Mouse (Mus musculus) G1E-ER4 (cell line): Measurements from ENCODE around the gene Gtf2h2. TPM values are rescaled to one million over a fixed set of nuclear protein-coding genes. Genes with fewer than 3 reads are reported as not detected.

Source experiments
- GATA1 ChIP-seq: IDR thresholded peaks from one replicate; pipeline ENCODE4 v1.8.0; 2012; ENCODE audit warnings: low read length, inconsistent platforms
- polyA plus RNA-seq: library from polyadenylated mRNA; stranded (reverse); fragments of >175 nt; gene quantifications from 2 replicates; pipeline ENCODE4 v1.2.3, GENCODE M21; 2012

Gene Gtf2h2
- polyA plus RNA-seq = 40.4 and 50.5 TPM in 2 replicates

DNA sequence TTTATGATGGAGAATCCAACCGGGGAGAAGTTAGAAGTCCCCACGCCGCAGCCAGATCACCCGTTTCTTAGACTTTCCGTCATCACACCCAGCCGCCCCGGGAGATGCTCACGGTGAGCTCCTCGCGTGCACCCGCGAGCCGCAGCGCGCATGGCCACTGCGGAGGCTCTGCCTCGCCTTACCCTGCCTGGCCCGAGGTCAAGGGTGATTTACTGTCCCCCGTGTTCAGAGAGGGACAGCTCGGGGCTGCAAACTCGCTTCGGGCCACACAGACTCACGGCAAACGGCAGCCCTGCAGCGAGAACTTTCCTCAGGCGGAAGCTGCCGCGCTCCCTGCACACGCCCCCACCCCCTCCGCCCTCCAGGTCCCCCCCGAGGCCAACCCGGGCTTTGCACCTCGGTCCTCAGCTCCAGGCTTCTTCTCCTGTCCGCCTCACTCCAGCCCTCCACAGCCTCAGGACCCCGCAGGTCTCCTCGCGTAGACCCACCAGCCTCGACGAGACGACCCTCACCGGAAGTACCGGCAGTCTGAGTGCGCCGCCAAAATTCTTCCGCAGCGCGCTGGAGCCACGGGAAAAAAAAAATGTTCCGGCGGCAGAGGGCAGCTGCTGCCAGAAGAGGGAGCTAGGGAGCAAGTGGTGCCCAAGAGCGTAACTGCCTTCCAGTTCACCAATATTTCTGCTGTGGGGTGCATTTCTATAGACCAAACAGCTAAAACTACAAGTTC lies at the start of gene Gtf2h2:
Gene Gtf2h2 (minus strand): TSS at position 519 of the 727 bp plus-strand sequence.
- TF ChIP-seq GATA1 = no peak

DNA sequence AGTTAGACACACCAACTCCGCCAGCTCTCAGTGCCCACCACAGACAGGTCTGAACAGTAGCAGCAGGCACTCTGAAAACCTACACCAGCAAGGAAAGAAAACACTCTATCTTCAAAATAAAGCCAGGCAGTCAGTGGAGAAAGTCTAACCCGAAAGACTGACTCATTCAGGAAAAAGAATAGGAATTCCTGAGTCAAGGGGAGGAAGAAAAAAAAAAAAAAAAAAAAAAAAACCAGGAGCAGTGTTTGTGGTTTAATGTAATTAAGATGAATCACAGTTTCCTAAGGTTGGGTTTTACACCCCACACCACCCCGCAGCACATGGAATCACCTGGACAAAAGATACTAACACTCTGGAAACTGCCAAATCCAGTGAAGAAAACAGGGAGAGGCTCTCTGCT lies 43.8 kb upstream of the Gtf2h2 start:
- TF ChIP-seq GATA1 = no peak

GRCm38 (mm10) chr13:100532788-100533365 lies 40.5 kb upstream of the Gtf2h2 start:
- TF ChIP-seq GATA1 = no peak

DNA sequence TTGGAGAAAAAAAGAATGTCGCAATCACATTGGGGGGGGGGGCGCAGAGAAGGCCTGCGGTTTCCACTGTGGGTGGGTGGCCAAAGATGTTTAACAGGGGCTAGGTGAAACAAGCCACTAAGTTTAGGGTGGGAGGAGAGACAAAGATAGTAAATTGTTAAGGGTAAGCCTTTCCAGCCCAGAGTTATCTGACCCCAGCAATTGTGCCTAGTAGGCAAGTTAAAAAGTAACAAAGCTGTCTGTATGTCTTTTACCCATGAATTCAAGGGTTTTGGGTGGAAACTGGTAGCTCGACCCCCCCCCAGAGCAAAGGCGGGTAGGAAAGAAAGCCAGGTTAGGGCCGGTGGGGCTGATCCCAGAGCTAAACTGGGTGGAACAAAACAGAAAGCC lies 34.3 kb upstream of the Gtf2h2 start:
- TF ChIP-seq GATA1 = no peak

DNA sequence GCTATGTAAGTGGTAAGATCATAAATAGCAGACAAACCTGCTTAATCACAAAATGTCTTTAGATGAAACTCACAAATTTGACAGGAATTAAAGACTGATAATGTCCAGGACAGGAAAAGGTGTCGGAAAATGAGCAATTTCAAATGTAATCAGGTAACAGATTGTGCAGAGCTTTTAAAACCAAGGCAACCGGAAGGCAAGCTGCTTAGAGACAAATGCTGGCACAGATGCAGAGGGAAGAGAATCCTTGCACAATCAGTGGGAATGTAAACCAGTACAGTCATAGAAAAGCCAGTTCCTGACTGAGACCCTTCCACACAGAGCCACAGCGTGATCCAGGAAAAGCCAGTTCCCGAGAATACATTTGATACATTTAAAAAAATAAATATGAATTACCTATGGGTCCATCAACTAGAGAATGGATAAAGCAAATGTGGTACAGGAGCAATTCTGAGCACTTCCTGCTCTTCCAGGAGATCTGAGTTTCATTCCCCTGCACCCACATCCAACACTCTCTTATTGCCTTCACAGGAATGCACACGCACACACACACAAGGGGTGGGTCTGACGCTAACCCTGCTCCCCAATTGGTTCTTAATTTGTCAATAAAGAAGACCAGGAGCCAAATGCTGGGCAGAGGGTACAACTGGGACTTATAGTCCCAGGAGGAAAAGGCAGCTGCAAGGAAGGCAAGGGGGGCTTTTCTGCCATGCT lies 33.7 kb upstream of the Gtf2h2 start:
- no peak for TF ChIP-seq GATA1

DNA sequence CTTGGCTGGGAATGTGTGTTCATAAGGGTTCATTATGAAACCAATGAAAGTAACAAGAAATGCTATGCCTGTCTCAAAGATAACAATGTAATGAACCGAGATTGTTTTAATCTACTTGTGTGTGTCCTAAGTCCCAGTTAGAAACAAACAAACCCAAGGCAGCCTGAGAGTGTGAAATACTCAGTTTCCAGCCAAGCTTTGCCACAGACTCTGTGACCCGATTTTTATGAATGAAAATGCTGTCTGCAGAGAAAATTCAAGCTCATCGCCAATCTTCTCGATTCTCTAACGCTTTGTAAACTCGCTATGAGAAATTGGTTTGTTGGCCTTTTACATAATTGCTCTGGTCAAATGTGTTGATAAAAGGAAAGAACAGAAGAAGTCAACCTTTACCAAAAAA lies 32.5 kb upstream of the Gtf2h2 start:
- TF ChIP-seq GATA1 = no peak

GRCm38 (mm10) chr13:100523698-100524097 lies 31.3 kb upstream of the Gtf2h2 start:
- no peak for TF ChIP-seq GATA1

DNA sequence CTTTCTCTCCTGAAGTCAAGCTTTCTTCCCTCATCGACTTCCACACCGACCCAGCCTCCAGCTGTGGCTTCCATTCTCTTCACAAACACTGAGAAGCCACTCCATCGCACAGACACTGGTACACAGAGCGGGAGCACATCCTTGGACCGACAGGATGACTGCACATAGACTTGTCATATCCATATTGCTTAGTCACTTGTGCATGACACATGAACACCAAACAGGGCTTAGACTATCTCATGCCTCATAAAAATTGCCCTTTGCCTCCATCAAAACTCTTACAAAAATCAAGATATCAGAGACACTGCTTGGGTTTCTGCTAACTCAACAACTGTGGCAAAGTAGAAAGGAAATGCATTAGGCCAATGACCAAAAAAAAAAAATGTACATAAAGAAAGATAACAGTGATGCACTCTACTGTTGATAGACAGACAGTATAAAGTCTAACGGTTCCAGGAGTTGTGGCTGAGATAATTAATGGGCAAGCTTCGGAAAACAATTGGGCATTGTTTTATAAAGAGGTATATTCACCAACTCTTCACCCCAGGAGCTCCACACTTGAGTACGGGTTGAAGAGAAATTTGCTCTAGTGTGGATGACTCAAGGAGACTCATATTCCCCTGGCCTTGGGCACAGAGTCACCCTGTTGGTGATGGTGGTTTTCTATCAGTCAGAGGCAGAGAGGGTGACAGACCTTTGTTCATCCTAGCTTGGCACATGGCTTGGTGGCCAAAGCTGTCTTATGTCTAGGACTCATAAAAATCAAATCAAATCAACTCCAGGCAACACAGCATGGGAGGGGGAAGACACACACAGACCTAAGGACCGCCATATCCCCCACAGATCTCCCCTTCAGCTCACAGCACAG lies 29.6 kb upstream of the Gtf2h2 start:
- TF ChIP-seq GATA1 = no peak

DNA sequence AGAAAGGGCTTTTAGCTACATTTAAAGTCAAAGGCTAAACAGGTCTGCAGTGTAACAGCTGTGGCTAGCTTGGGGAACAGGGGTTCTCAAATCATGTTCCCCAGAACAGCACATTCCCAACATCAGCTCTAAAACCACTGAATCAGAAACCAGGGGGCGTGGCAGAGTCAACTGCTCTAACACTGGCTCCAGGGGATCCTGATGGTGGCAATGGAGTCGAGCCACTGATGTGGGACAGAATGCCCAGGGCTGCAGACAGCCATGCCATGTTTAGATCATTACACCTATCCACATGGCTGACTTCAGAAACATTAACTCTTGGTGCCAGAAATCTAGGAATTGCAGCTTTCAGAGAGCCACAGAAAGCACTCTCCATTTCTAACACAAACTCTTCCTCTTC lies 26.8 kb upstream of the Gtf2h2 start:
- TF ChIP-seq GATA1 = no peak

DNA sequence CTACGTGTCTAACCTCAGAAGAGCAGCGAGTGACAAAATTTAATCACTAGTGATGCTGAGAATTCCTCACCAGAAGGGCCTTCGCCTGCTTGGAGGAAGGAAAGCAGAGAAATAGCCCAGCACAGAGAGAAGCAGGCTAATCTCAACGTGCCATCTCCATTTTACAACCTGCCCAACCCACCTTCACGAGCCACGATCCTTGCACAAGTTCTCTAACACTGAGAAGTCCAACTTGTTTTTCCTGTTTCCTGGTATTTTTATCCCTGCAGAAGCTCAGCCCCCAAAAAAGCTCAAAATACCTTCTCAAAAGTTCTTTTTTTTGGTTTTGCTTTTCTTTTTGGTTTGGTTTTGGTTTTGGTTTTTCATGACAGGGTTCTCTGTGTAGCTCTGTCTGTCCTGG lies 25.8 kb upstream of the Gtf2h2 start:
- no peak for TF ChIP-seq GATA1

GRCm38 (mm10) chr13:100517652-100518153 lies 25.3 kb upstream of the Gtf2h2 start:
- TF ChIP-seq GATA1 = no peak

DNA sequence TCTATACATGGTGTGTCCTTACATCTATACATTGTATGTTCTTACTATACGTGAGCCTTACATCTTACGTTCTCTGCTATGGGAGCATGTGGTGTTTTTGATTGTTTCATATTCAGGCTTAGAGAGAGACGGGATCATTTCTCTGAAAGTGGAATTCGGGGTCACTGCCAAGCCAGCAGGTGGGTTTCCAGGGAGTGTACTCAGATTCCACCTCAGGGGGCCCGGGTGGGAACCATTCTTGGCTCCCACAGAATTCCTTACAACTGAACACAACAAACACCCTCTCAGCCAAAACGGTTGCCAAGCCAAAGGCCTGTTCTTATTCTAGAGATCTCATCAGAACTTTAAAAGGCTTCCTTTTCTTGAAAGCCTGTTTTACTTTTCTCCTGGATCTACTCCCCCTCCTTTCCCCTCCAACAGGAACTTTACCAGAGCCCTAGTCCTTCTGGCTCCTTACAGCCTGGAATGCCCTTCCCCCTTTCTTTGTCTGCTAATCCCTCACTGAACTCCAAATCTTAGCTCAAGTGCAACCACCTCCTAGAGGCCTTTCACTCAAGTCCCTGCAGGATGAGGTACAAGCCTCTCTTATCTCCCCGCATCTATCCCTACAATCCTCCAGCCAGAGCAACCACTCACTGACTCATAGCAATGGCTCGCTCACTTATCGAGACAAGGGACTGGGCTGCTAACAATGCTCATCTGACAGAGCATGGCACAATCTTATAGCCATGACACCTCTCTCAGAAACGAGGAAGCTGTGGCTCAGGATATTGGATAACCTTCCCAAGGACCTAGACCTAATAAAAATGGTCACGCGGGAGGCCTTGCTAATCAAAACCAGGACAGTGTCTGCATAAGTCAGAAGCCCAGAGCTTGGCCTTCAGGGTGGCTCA lies 24.1 kb upstream of the Gtf2h2 start:
- TF ChIP-seq GATA1 = no peak

DNA sequence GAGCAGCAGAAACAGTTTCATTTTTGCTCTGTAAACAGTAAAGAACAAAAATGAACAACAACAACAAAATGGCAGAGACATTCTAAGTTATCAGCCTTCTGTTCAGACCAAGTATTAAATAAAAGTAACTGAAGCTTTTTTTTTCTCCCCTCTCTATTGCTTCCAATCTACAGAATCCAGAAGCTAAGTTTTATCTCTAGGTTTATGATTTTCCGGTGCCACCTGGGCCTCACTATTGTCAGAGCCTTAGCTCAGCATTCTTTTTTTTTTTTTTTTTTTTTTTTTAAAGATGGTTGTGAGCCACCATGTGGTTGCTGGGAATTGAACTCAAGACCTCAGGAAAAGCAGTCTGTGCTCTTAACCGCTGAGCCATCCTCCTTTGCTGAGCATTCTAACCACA lies 20.4 kb upstream of the Gtf2h2 start:
- no peak for TF ChIP-seq GATA1

DNA sequence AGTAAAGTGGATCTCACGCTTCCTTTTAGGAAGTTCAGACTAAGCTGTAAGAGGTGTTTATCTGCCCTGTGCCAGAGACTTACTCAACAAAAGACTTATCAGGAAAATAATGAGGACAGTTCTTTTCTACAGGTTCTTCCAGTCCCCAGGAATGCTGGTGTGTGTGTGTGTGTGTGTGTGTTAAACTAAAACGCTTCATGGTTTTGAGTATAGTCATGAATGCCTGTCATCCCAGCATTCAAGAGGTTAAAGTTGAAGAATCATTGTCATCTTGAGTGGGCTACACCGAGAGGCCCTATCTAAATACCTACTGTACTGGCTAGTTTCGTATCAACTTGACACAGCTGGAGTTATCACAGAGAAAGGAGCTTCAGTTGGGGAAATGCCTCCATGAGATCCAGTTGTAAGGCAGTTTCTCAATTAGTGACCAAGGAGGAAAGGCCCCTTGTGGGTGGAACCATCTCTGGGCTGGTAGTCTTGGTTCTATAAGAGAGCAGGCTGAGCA lies 19.5 kb upstream of the Gtf2h2 start:
- no peak for TF ChIP-seq GATA1
